Mouse (Mus musculus): ENCODE data around the gene Rcbtb1. TPM values are rescaled to one million over a fixed set of nuclear protein-coding genes. Genes with fewer than 3 reads are reported as not detected.

Rcbtb1 gene
- polyA plus RNA-seq, 1 experiment from 2014 or later = 54.6 TPM

Other genes with a start within 250 kb of the Rcbtb1 start
- not detected in 2 replicates for gene 1700129C05Rik, start 58.3 kb upstream of the Rcbtb1 start, polyA plus RNA-seq (2015; fragmentation: Nextera tagmentation; extraction: Ambion mirVana)
- not detected in 2 replicates for gene Gm5142, start 22.5 kb upstream of the Rcbtb1 start, polyA plus RNA-seq (2015; fragmentation: Nextera tagmentation; extraction: Ambion mirVana)
- gene Gm6904, start 59.0 kb downstream of the Rcbtb1 start, polyA plus RNA-seq (2015; fragmentation: Nextera tagmentation; extraction: Ambion mirVana) = 0.16 TPM in 1 of 2 replicates, not detected in the other
- gene Phf11a, start 96.3 kb downstream of the Rcbtb1 start, polyA plus RNA-seq (2015; fragmentation: Nextera tagmentation; extraction: Ambion mirVana) = 0.16 TPM in 1 of 2 replicates, not detected in the other
- gene Phf11b, start 140.1 kb downstream of the Rcbtb1 start, polyA plus RNA-seq (2015; fragmentation: Nextera tagmentation; extraction: Ambion mirVana) = 0.49 and 0.55 TPM in 2 replicates
- gene Phf11d, start 164.3 kb downstream of the Rcbtb1 start, polyA plus RNA-seq (2015; fragmentation: Nextera tagmentation; extraction: Ambion mirVana) = 1.4 and 1.7 TPM in 2 replicates
- 0.55 and 0.64 TPM in 2 replicates for gene Phf11c, start 194.2 kb downstream of the Rcbtb1 start, polyA plus RNA-seq (2015; fragmentation: Nextera tagmentation; extraction: Ambion mirVana)
- gene Setdb2, start 239.7 kb downstream of the Rcbtb1 start, polyA plus RNA-seq (2015; fragmentation: Nextera tagmentation; extraction: Ambion mirVana) = 11.7 and 12.5 TPM in 2 replicates
- gene Cab39l, start 239.8 kb downstream of the Rcbtb1 start, polyA plus RNA-seq (2015; fragmentation: Nextera tagmentation; extraction: Ambion mirVana) = 41.8 and 44.7 TPM in 2 replicates